Mouse (Mus musculus): ENCODE measurements around the gene Ccr7.

The Ccr7 gene

DNA sequence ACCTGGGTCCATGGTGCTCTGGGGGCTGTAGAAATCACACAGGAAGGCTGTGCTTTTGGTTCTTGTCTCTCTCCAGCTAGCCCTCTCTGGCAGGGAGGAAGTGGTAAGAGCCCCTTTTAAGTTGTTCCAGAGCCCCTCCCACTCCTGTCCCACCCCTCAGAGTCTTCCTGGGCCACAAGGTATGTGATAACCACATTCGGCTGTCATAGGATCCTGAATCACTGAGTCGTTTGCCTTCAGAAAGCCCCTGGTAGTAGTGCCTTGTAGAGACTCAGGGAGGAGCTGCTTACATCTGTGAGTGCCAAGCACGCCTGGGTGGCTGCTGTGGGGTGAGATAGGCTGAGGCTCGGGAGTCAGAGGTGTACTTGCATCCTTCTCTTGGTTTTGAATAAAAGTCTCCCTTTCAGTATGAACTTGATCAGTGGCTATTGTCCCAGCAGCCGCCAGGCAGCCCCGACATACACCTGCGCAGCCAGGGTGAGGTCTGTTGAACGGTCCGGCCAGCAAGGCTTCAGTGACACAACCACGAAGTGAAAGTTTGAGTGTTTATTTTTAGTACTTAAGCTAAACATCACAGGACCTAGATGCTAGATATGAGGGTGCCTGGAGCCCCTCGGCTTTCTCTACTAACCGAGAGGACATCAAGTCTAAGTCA lies at the start of gene Ccr7:
Ccr7 (minus strand) TSS at position 91 of the 655 bp plus-strand sequence.
- no peak for DNase-seq

DNA sequence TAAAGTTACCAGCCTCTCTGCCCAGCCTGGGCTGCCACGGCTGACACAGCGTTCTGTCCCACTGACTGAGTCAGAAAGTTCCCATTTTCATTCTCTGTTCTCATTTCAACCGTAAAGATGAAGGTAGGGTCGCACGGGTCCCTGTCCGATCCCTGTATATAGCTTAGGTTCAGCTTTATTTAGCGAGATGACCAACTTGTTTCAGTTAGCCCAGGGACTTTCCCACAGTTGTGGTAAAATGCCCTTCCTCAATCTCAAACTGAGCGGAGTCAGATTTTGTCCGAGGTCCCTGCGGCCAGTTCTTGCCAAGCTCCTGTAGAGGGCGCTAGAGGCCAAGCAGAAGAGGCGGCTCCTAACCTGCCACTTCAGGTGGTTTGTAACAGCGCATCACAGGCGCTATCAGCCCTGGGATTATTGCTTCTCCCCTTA lies 34.3 kb upstream of the Ccr7 start:
- DNase-seq = peak; percentile 45

GRCm38 (mm10) chr11:99187348-99187747 lies 32.5 kb upstream of the Ccr7 start:
- DNase-seq = no peak

- no peak for DNase-seq
These were observed 32.0 kb upstream of the Ccr7 start for GRCm38 (mm10) chr11:99186836-99187235.

- no peak for DNase-seq
These were observed 27.7 kb upstream of the Ccr7 start for GRCm38 (mm10) chr11:99182575-99182974.

DNA sequence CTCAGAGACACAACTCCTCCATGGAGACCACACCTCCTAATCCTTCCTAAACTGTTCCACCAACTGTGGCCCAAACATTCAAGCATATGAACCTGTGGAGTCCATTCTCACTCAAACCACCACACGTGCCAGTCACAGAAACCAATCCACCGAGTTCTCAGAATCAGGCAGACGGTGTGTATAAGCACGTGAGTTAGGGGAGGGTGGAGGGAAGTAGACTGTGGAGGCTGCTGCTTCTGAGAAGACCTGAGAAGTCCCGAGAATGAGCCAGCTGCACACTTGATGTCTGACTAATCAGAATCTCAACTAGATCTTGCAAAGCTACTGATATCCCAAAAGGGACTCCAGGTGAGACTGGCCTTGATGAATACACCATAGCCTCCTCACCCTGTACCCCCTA lies 25.2 kb upstream of the Ccr7 start:
- DNase-seq = no peak

DNA sequence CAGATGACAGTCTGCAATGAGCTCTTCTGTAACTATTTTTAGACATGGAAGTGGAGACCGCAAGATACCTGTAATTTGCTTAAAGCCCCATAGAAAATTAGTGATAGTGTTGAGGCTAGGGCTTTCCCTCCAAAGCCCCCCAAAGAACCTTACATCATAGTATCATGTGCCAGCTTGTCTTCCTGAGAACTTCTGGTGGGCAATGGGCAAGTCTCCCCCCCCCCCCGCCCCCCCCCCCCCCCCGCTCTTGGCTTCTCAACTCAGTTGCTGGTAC lies 23.0 kb upstream of the Ccr7 start:
- no peak for DNase-seq

- DNase-seq = no peak
These were observed 22.4 kb upstream of the Ccr7 start for GRCm38 (mm10) chr11:99177054-99177924.

DNA sequence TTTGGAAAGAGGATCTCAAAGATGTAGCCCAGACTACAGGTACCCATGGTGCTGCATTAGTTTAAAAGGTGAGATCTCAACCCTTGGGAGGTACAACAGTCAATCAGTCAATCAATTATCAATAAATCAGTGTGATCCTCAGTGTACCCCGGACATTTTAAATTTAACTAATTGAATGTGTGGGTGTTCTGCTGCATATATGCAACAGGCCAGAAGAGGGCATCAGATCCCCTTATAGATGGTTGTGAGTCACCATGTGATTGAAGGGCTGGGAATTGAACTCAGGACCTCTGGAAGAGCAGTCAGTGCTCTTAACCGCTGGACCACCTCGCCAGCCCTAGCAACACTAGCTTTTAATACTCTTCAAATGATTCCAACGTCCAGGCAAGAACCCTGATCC lies 17.1 kb upstream of the Ccr7 start:
- DNase-seq = no peak

GRCm38 (mm10) chr11:99171442-99171841 lies 16.6 kb upstream of the Ccr7 start:
- DNase-seq = no peak

DNA sequence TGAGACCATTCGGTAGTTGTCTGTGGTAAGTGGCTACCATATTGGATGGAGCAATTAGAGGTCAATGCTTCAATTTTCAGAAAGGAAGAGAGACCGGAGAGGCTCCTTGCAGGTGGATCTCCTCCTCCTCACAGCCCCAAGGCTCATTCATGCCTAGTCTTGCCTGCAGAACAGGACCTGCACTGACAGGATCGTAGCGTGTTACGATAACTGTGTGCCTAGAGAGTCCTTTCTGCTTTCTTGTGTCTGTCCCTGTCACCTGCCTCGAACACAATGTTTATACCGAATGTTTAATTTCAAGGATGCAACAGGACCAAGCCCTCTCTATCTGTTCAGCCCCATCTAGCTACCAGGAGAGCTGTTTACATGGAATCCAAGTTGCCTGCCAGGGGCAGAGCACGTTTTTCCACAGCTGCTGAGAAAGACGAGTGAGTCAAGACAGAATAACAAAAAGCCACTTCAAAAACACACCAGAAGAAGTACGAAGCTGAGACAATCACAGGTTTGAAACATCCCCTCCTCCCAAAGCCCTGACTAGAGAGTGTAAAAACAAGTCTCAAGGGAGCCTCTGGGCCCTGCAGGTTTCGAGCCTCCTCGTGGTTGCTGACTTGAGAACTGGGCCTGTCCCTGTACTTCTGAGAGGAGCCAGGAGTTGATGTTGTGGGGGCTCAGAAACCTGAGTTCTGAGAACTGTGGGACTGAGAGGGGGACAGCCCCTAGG lies 15.8 kb upstream of the Ccr7 start:
- no peak for DNase-seq

GRCm38 (mm10) chr11:99170005-99170404 lies 15.1 kb upstream of the Ccr7 start:
- DNase-seq = no peak

DNA sequence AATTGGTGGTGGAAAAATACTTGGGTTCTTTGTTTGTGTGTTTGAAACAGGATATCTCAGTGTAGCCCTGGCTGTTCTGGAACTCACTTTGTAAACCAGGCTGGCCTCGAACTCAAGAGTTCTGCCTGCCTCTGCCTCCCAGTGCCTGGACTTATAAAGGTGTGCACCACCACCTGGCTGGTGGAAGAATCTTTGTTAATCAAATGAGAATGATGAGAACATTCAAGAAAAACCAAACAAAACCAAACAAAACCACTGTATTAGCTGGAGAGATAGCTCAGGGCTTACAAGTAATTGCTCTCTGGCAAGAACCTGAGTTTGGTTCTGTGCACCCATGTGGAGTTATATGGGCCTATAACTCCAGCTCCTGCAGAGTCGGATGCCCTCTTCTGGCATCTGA lies 14.6 kb upstream of the Ccr7 start:
- DNase-seq = no peak

- no peak for DNase-seq
These were observed 13.2 kb upstream of the Ccr7 start for GRCm38 (mm10) chr11:99168030-99168474.

- DNase-seq = no peak
These were observed 12.7 kb upstream of the Ccr7 start for GRCm38 (mm10) chr11:99167576-99167975.

DNA sequence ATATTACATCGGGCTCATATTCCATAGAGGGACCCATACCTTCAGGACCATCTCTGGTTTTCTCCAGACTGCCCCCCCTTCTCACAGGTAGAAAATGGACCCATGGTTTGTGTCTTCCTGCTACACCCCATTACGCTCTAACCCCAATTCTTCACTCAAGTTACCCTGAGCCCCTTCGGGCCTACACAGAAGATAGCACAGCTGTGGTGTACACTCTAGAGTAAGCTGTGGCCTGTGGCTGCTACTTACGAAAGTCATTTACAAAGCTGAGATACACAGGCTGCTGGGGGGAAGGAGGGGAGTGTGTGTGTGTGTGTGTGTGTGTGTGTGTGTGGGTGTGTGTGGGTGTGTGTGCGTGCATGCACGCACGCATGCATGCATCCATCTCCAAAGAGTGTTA lies 11.4 kb upstream of the Ccr7 start:
- no peak for DNase-seq

DNA sequence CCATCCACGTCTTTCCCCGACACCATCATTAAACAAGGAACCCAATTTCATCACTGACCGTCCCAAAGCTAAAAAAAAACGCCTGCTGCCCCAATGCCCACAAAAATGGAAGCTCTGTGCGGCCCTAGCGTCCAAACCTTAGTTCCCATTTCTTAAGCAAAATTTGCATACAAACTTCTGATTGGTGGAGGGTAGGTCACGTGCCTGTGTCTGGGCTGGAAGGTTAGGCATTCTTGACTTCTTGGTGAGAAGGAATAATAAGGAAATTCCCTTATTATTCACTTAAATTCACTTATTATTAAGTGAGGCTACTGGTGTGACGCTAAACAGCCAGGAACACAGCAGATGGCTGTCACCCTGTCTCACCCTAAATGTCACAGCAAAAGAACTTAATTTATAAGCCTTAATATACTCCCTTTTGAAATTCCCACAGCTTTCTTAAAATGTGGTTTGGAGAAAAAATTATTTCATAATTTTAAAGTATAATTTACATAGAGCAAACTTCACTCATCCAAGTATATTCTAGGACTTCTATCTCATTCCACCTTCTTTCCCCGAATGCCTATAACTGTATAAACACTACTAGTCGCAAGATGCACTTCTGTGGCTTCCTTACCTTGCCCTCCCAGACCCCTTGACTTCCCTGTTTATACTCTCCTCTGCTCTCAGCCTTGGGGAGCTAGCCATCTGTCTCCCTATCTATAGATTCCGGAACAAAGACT lies 10.3 kb upstream of the Ccr7 start:
- DNase-seq = no peak

DNA sequence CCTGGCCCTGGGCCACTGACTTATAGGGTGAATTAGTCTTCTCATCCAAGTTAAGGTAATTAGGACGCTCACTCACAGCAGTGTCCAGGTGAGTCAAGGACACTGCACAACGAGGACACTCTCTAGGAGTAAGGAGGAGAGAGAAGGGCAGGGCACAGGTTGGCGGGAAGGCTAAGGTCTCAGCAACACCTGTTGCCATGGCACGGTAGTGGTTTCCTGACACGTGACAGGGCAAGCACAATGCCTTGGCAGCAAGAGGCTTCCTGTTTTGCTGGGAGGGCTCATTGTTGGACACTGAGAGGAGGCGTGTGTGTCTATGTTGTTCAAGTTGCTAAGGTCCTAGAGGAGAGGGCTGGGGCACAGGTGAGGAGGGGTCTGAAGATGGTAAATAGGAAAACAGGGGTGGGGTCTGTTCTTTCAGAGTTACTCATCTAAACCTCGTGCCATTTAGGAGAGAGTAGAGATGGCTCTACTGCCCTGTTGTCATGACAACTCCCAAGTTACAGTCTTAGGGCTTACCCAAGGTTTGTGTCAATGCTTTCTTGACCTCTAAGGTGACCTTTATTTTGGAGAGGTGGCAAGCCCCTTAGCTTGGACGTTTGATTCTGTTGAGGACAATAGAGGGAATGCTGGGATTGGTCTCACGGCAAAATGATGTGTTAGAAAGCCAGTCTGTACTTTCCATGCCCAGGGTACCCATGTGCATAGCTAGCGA lies 8.3 kb upstream of the Ccr7 start:
- DNase-seq = no peak

- DNase-seq = no peak
These were observed 6.8 kb upstream of the Ccr7 start for GRCm38 (mm10) chr11:99161648-99162047.

- no peak for DNase-seq
These were observed 5.4 kb upstream of the Ccr7 start for GRCm38 (mm10) chr11:99160228-99160627.

DNA sequence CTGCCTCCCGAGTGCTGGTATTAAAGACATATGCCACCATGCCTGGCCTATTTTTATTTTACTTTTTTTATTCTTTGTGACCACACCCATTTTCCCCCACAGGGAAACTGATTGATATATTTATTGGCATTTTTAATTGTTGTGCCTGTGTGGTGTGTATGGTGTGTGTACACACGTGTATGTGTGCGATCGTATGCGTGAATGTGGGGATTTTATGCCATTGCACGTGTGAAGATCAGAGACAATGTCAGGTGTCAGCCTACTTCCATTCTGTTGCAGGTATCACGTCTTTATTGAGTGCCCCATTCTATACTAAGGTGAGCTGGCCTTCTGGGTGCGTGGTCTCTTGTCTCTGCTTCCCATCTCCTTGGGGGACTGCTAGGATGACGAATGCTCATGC lies 940 bp upstream of the Ccr7 start:
- DNase-seq = no peak
